Mouse (Mus musculus): Measurements from ENCODE around the gene Tubb4b.

DNA sequence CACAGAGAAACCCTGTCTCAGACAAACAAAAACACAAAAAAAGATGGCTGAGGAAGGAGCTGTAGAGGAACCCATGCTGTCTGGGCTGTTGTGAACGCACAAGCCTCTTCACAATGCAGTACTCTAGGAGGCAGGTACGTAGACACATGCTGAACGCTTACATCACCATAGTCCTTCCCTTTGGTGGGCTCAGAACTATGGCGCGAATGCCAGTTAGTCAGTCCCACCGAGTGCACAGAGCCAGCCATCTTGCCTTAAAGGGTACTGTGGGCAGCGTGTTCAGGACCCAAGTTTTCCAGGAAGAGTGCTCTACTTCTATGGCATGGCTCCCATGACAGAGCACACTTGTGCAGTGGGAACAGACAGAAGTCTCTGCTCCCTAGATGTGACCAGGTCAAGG is 40.0 kb downstream of the Tubb4b start:
- TF ChIP-seq CTCF (IDR thresholded peaks at IDR 0.05; ENCODE audit: low read depth) (no peak), EP300 (IDR thresholded peaks at IDR 0.05; ENCODE audit: low read depth) (no peak)
